Mouse (Mus musculus) neural tube, embryonic 15.5 days (tissue): ENCODE measurements at regions not wholly inside any gene's neighbourhood (a gene's known extent, or its start where the extent isn't known, plus 50 kb on each side); places are given as distances from the start of the nearest gene placed in this dataset.
"Not testable (repeated sequence)": the region's sequence is repeated elsewhere in the genome, so short reads cannot be mapped to it uniquely, and the experiment has no call there.

Experiments
- ATAC-seq: fragments of 200-750 bp; cut with Nextera tagmentation; 2 replicates; pipeline ENCODE4 v1.8.0; 2017; ENCODE audit warnings: mild to moderate bottlenecking, moderate TSS enrichment, moderate library complexity; ENCODE audit not compliant: low FRiP score
- H3K27ac ChIP-seq: fragments of 300-500 bp; sonication (generic); replicated peaks from 2 replicates; pipeline ENCODE4 v1.5.1; 2015; ENCODE audit warnings: mild to moderate bottlenecking, inconsistent platforms
- H3K27me3 ChIP-seq: fragments of 300-500 bp; sonication (generic); replicated peaks from 2 replicates; pipeline ENCODE4 v1.6.1; 2015; ENCODE audit warnings: inconsistent platforms
- H3K36me3 ChIP-seq: fragments of 300-500 bp; sonication (generic); 2 replicates; pipeline ENCODE4 v1.6.1; 2015; ENCODE audit warnings: inconsistent platforms
- H3K4me1 ChIP-seq: fragments of 300-500 bp; sonication (generic); 2 replicates; pipeline ENCODE4 v1.6.1; 2015; ENCODE audit warnings: inconsistent platforms
- H3K4me2 ChIP-seq: fragments of 300-500 bp; sonication (generic); 2 replicates; pipeline ENCODE4 v1.6.1; 2015; ENCODE audit warnings: inconsistent platforms, mild to moderate bottlenecking, moderate library complexity
- H3K4me3 ChIP-seq: fragments of 300-500 bp; sonication (generic); replicated peaks from 2 replicates; pipeline ENCODE4 v1.5.1; 2015; ENCODE audit warnings: mild to moderate bottlenecking, inconsistent platforms
- H3K9ac ChIP-seq: fragments of 300-500 bp; sonication (generic); replicated peaks from 2 replicates; pipeline ENCODE4 v1.6.1; 2015; ENCODE audit warnings: mild to moderate bottlenecking, inconsistent platforms
- H3K9me3 ChIP-seq: fragments of 300-500 bp; sonication (generic); replicated peaks from 2 replicates; pipeline ENCODE4 v1.6.1; 2016; ENCODE audit warnings: inconsistent platforms
- WGBS: fragments of 180-500 bp; shearing (Covaris S2); methylation state at CpG from one replicate; pipeline ENCODE4 v1.1.7; 2015; ENCODE audit warnings: mixed read lengths; 5-methylcytosine and 5-hydroxymethylcytosine counted together

GRCm38 (mm10) chr13:6901682-6902081 is 253.1 kb upstream of the Pfkp start:
- 45% methylated on average over 2 of the region's 2 CpGs for WGBS
- H3K4me3 ChIP-seq, result no peak overlapping the region
- no peaks in the 10 kb centered on the region for H3K4me1 ChIP-seq
- H3K36me3 ChIP-seq, result no peaks in the 10 kb centered on the region
- no peak overlapping the region for H3K27ac ChIP-seq
- no peaks in the 10 kb centered on the region for H3K9me3 ChIP-seq
- H3K9ac ChIP-seq, result no peak overlapping the region
- H3K27me3 ChIP-seq, result no peaks in the 10 kb centered on the region
- ATAC-seq, result no peak
- H3K4me2 ChIP-seq, result no peak overlapping the region

- H3K4me2 ChIP-seq, result no peak overlapping the region
- no peaks in the 10 kb centered on the region for H3K27me3 ChIP-seq
- ATAC-seq, result peak; percentile 53; the same call in 1 of the 2 replicates
- no peak overlapping the region for H3K9ac ChIP-seq
- H3K4me1 ChIP-seq, result no peaks in the 10 kb centered on the region
- WGBS, result 70% methylated on average over 1 of the region's 1 CpGs
- no peak overlapping the region for H3K4me3 ChIP-seq
- no peaks in the 10 kb centered on the region for H3K9me3 ChIP-seq
- H3K36me3 ChIP-seq, result no peaks in the 10 kb centered on the region
- no peak overlapping the region for H3K27ac ChIP-seq
Measured at GRCm38 (mm10) chr13:6897666-6898065, 249.1 kb upstream of the Pfkp start.

DNA sequence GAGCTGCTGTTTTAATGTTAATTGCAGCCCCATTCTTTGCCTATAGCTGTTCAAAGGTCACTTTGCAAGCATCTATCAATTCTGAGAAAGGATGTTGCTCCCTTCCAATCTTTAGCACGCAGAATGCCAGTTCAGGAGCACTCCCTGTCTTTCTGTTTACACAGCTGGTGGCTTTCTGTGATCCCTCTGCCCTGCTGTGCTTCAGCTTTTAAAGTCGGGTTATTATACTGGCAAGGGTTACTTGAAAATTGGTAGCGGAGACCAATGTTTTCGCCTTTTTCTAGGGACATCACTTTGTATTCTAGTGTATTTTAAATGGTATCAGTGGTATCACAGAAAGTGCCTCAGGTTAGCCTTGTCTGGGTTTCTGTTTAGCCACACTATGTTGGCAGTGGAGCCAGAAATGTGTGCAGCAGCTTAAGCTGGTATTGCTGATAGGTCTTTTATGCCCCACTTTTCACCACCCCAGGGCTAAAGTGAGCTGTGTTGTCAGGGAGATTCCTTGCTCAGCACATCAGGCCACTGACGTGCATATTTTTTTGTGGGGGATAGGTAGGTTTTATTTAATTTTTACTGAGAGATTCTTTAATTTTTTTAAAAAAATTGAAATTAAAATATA is 243.0 kb upstream of the Pfkp start:
- no peak for ATAC-seq

DNA sequence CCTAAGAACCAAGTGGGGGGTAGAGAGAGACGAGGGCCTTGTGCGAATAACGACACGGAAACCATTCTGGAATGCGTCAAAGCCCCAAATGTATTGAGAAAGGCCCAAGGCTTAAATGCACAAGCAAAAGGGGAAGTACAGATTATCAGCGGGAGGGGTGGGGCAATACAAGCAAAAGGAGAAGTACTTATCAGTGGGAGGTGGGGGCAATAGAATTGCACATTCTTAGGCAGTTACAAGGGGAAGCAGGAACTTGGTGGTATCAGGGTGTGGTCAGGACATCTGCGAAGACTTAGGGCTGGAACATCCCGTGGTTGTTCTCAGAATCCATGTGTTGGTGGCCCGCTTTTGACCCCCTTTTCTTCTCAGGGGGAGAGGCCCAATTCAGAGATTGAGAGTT is 240.9 kb upstream of the Pfkp start:
- ATAC-seq, H3K9ac ChIP-seq, H3K9me3 ChIP-seq, H3K27ac ChIP-seq, H3K4me2 ChIP-seq, H3K36me3 ChIP-seq, H3K4me3 ChIP-seq, H3K27me3 ChIP-seq, H3K4me1 ChIP-seq: not testable (repeated sequence)
- 87% methylated on average over 9 of the region's 9 CpGs for WGBS

More for the DNA sequence above, 243.0 kb upstream of the Pfkp start:
- Histone ChIP-seq H3K4me2 (no peak overlapping the region), H3K4me3 (no peak overlapping the region), H3K4me1 (no peaks in the 10 kb centered on the region), H3K27ac (no peak overlapping the region), H3K9ac (no peak overlapping the region), H3K9me3 (no peaks in the 10 kb centered on the region), H3K36me3 (no peaks in the 10 kb centered on the region), H3K27me3 (no peaks in the 10 kb centered on the region)
- 22% methylated on average over 5 of the region's 5 CpGs for WGBS

- Histone ChIP-seq H3K9ac (no peak overlapping the region), H3K4me2 (no peak overlapping the region), H3K36me3 (no peaks in the 10 kb centered on the region), H3K27ac (no peak overlapping the region), H3K4me3 (no peak overlapping the region), H3K27me3 (no peaks in the 10 kb centered on the region), H3K9me3 (no peaks in the 10 kb centered on the region), H3K4me1 (no peaks in the 10 kb centered on the region)
- 78% methylated on average over 1 of the region's 1 CpGs for WGBS
- ATAC-seq, result no peak
Measured at GRCm38 (mm10) chr13:6888381-6888780, 239.8 kb upstream of the Pfkp start.

DNA sequence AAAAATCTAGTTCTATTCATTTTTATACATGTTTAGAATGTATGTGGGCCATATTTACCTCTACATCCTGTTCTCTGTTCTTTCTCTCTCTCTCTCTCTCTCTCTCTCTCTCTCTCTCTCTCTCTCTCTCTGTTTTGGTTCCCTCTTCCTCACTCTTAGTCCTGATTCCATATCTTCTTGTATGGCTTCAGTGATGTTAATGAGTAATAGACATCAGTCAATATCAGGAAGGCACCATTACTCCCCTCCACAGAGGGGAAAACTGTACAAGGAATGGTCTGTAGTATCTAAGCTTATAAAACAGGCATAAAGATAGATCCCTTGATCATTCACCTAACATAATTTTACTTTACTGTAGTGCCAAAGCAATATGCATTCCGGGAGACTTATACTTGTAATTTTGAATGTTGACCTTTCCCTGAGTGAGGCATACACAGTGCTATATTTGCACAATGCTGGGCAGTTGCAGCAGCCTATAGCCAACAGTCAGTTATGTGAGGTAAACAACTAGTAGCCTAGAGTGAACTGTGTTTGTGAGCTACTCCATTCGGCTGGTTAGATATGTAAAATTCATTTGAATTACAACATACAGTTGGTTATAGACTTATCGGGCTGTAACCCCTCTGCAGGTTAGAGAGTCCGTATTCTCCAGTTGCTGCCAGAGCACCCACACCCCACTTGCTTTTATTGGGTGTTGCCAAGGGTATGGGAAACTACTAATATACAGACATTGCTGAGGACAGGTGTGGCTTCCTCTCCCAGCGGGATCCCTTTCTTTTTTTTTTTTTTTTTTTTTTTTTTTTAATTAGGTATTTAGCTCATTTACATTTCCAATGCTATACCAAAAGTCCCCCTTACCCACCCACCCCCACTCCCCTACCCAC is 228.7 kb upstream of the Pfkp start:
- H3K27me3 ChIP-seq, result no peaks in the 10 kb centered on the region
- no peaks in the 10 kb centered on the region for H3K9me3 ChIP-seq
- no peak for ATAC-seq
- H3K27ac ChIP-seq, result no peak overlapping the region
- H3K4me2 ChIP-seq, result no peak overlapping the region
- WGBS, result 98% methylated on average over 5 of the region's 5 CpGs
- H3K9ac ChIP-seq, result no peak overlapping the region
- H3K36me3 ChIP-seq, result no peaks in the 10 kb centered on the region
- no peak overlapping the region for H3K4me3 ChIP-seq
- H3K4me1 ChIP-seq, result no peaks in the 10 kb centered on the region

DNA sequence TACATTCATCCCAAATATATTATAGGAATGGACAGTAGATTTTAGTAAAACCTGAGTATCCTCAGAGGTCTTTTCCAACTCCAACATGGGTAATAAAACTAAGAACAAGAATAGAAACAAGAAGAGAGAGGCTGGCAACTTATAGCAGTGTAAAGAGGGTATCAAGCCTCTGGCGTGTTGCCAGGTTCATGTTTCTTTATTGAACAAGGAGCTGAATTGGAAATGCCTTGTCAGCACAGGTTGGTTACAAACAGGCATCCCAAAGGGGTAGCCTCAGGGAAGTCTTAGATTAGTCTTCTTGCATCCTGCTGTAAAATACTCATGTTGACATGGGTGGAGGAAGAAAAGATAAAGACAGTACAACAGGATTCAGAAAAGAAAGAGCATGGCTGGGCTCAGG is 213.6 kb upstream of the Pfkp start:
- H3K9me3 ChIP-seq, result no peaks in the 10 kb centered on the region
- no peaks in the 10 kb centered on the region for H3K27me3 ChIP-seq
- no peaks in the 10 kb centered on the region for H3K4me1 ChIP-seq
- H3K4me2 ChIP-seq, result no peak overlapping the region
- no peaks in the 10 kb centered on the region for H3K36me3 ChIP-seq
- H3K9ac ChIP-seq, result no peak overlapping the region
- H3K27ac ChIP-seq, result no peak overlapping the region
- no peak overlapping the region for H3K4me3 ChIP-seq
- WGBS, result 81% methylated on average over 1 of the region's 1 CpGs
- no peak for ATAC-seq

GRCm38 (mm10) chr13:6859551-6859950 is 211.0 kb upstream of the Pfkp start:
- Histone ChIP-seq H3K27me3 (no peaks in the 10 kb centered on the region), H3K36me3 (no peaks in the 10 kb centered on the region), H3K27ac (no peak overlapping the region), H3K4me3 (no peak overlapping the region), H3K4me1 (no peaks in the 10 kb centered on the region), H3K9me3 (no peaks in the 10 kb centered on the region), H3K9ac (no peak overlapping the region), H3K4me2 (no peak overlapping the region)
- ATAC-seq, result no peak
- 93% methylated on average over 3 of the region's 3 CpGs for WGBS

GRCm38 (mm10) chr13:6855199-6856148 is 206.9 kb upstream of the Pfkp start:
- Histone ChIP-seq H3K4me1 (no peaks in the 10 kb centered on the region), H3K9me3 (no peaks in the 10 kb centered on the region), H3K4me2 (no peak overlapping the region), H3K27me3 (no peaks in the 10 kb centered on the region), H3K4me3 (no peak overlapping the region), H3K9ac (no peak overlapping the region), H3K27ac (no peak overlapping the region), H3K36me3 (no peaks in the 10 kb centered on the region)
- 67% methylated on average over 10 of the region's 10 CpGs for WGBS
- no peak for ATAC-seq

DNA sequence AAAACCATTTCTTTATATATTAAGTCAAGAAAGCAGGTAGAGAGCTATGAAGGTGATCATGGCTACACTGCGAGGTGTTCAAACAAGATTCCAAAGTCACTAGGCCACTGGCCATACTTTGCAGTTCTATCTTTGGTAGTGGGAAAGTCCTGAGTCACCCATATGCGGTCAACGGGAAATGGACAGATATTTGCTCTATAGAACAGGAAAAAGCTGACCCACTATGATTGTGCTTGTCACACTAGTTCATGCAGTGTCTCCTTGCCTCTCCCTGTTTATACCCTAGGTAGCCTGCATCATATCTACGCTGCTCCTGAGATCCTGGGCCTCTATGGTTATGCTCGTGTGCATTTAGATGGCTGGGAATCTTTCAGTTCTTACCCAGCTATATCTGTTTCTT is 188.9 kb upstream of the Pfkp start:
- H3K36me3 ChIP-seq, result no peaks in the 10 kb centered on the region
- no peak overlapping the region for H3K27ac ChIP-seq
- no peaks in the 10 kb centered on the region for H3K9me3 ChIP-seq
- WGBS, result 89% methylated on average over 5 of the region's 5 CpGs
- no peaks in the 10 kb centered on the region for H3K27me3 ChIP-seq
- no peaks in the 10 kb centered on the region for H3K4me1 ChIP-seq
- ATAC-seq, result no peak
- no peak overlapping the region for H3K4me3 ChIP-seq
- H3K4me2 ChIP-seq, result no peak overlapping the region
- H3K9ac ChIP-seq, result no peak overlapping the region

DNA sequence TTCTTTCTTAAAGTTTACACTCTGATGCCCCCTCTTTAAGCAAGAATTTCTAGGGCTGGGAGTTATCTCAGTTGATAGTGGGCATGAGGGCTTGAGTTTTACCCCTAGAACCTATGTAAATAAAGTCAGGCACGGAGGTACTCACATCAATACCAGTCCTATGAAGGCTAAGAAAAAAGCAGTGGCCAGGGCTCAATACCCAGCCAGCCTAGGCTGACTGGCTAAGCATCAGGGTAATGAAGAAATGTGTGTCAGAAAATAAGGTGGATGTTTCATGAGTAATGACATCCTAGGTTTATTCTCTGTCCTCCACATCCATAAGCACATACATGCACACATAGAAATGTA is 188.5 kb upstream of the Pfkp start:
- Histone ChIP-seq H3K9me3 (no peaks in the 10 kb centered on the region), H3K4me3 (no peak overlapping the region), H3K9ac (no peak overlapping the region), H3K4me1 (no peaks in the 10 kb centered on the region), H3K27me3 (no peaks in the 10 kb centered on the region), H3K4me2 (no peak overlapping the region), H3K27ac (no peak overlapping the region), H3K36me3 (no peaks in the 10 kb centered on the region)
- ATAC-seq, result peak; percentile 53; the same call in 1 of the 2 replicates
- WGBS, result 54% methylated on average over 1 of the region's 1 CpGs
